Mouse (Mus musculus): ENCODE results near the gene BC051142. TPM values are rescaled to one million over a fixed set of nuclear protein-coding genes. Genes with fewer than 3 reads are reported as not detected.

Gene BC051142
- polyA plus RNA-seq (2016; fragmentation: Nextera tagmentation; extraction: Ambion mirVana), result 0.14 and 0.15 TPM in 2 replicates

DNA sequence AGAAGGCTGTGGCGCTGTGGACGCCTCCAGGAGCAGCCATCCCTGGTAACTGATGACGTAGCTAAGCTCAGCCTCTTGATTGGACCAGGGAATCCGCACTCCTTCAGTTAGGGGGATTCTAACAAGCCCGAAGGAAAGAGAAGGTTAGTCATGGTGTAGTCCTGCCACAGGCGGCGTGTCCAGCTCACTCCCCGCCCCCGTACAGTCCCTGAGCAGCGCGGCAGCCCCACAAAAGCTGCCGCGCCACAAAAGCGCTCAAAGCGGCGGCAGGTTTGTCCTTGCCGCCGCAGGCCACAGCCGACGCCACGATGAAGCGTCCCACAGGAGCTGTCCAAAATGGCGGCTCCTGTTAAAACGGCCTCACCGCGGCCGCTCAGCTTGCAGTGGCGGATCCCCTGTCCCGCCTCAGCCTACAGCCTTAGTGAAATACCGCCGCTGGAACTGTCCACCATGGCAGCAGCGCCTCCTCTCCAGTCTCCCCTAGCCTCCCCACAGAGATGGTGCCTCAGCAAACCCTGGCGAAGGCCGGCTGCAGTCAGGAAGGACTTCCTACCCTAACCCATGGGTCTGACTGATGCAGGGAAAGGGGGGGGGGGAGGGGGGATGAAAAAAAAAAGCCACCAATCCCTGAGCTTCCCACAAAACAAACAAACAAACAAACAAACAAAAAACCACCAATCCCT is at the start of gene BC051142:
Gene BC051142, plus strand, starts transcription at position 110 of the 683 bp plus-strand sequence.
- Histone ChIP-seq H3K4me3 (peak within 1 kb of the TSS; percentile 67), H3K36me3 (no peaks in the 10 kb centered on the region), H3K9me3 (no peaks in the 10 kb centered on the region), H3K4me1 (0 out of 2 replicates have a peak, but pooled peaks cover 2% of the 10 kb centered on the region), H3K27ac (peak within 1 kb of the TSS; percentile 83), H3K27me3 (ENCODE audit: insufficient read depth, poor library complexity, severe bottlenecking) (peaks cover 16% of the 10 kb centered on the region)
- DNase-seq (ENCODE audit: low spot score), result peak; percentile 80
- WGBS, result 8% methylated on average over 34 of the region's 34 CpGs

GRCm38 (mm10) chr17:34349429-34349828 is 49.2 kb upstream of the BC051142 start:
- H3K27me3 ChIP-seq (ENCODE audit: insufficient read depth, poor library complexity, severe bottlenecking), result peaks cover 17% of the 10 kb centered on the region; the same call in 1 of the 2 replicates
- DNase-seq (ENCODE audit: low spot score), result no peak
- no peaks in the 10 kb centered on the region for H3K9me3 ChIP-seq
- H3K4me1 ChIP-seq, result no peaks in the 10 kb centered on the region
- no peaks in the 10 kb centered on the region for H3K36me3 ChIP-seq
- H3K27ac ChIP-seq, result no peak overlapping the region
- H3K4me3 ChIP-seq, result no peak overlapping the region
- WGBS, result 6% methylated on average over 4 of the region's 4 CpGs

DNA sequence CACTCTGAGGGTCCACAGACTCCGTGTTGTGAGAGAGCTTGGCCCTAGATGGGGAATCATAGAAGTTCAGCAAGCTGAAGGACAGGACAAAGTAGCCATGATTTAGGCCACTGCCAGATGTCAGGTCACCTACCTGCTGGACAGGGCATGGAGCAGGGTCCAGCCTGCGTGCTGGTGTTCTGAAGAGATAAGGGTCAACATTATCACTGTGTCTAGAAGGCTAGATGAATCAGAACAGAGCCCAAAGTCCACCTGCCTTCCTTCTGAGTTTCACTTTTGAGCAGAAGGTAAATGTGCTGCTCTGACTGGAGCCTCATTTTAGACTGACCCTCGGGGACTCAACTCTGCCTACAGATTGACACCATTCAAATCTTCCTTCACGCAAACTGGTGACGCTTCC is 44.1 kb upstream of the BC051142 start, which contains the start of gene Btnl2:
Gene Btnl2, plus strand, starts transcription at position 284 of the 400 bp plus-strand sequence.
- H3K27me3 ChIP-seq (ENCODE audit: insufficient read depth, poor library complexity, severe bottlenecking), result peaks cover 10% of the 10 kb centered on the region; the same call in 1 of the 2 replicates
- H3K9me3 ChIP-seq, result no peaks in the 10 kb centered on the region
- WGBS, result 78% methylated on average over 5 of the region's 5 CpGs
- H3K27ac ChIP-seq, result no peak within 1 kb of the TSS
- H3K36me3 ChIP-seq, result no peaks in the 10 kb centered on the region
- H3K4me3 ChIP-seq, result no peak within 1 kb of the TSS
- no peaks in the 10 kb centered on the region for H3K4me1 ChIP-seq
- no peak for DNase-seq (ENCODE audit: low spot score)

GRCm38 (mm10) chr17:34354940-34355339 is 43.7 kb upstream of the BC051142 start:
- no peaks in the 10 kb centered on the region for H3K36me3 ChIP-seq
- no peak overlapping the region for H3K4me3 ChIP-seq
- no peaks in the 10 kb centered on the region for H3K9me3 ChIP-seq
- no peaks in the 10 kb centered on the region for H3K4me1 ChIP-seq
- WGBS, result 88% methylated on average over 1 of the region's 1 CpGs
- no peak overlapping the region for H3K27ac ChIP-seq
- DNase-seq (ENCODE audit: low spot score), result no peak
- peaks cover 10% of the 10 kb centered on the region; the same call in 1 of the 2 replicates for H3K27me3 ChIP-seq (ENCODE audit: insufficient read depth, poor library complexity, severe bottlenecking)

DNA sequence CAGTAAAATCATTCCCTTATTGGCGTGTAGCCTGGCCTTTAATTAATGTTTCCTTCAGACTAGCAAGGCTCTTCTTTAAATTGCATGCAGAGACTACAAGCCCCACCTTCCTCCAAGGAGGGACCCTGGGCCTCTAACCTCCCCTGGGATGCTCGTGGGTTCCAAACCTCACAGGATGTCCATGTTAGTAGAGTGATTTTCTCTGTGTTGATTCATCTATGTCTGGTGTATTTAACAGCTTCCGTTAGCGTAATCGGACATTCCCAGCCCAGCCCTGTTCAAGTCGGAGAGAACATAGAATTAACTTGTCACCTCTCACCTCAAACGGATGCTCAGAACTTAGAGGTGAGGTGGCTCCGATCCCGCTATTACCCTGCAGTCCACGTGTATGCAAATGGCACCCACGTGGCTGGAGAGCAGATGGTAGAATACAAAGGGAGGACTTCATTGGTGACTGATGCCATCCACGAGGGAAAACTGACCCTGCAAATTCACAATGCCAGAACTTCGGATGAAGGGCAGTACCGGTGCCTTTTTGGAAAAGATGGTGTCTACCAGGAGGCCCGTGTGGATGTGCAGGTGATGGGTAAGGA is 35.6 kb upstream of the BC051142 start:
- Histone ChIP-seq H3K4me1 (no peaks in the 10 kb centered on the region), H3K27ac (no peak overlapping the region), H3K4me3 (no peak overlapping the region), H3K9me3 (no peaks in the 10 kb centered on the region), H3K36me3 (no peaks in the 10 kb centered on the region), H3K27me3 (ENCODE audit: insufficient read depth, poor library complexity, severe bottlenecking) (0 out of 2 replicates have a peak, but pooled peaks cover 2% of the 10 kb centered on the region)
- 80% methylated on average over 15 of the region's 15 CpGs for WGBS
- no peak for DNase-seq (ENCODE audit: low spot score)

- no peak overlapping the region for H3K4me3 ChIP-seq
Measured at GRCm38 (mm10) chr17:34363676-34364310, 34.8 kb upstream of the BC051142 start.

GRCm38 (mm10) chr17:34365031-34365430 is 33.6 kb upstream of the BC051142 start:
- H3K9me3 ChIP-seq, result no peaks in the 10 kb centered on the region
- DNase-seq (ENCODE audit: low spot score), result no peak
- H3K27me3 ChIP-seq (ENCODE audit: insufficient read depth, poor library complexity, severe bottlenecking), result no peaks in the 10 kb centered on the region
- H3K4me1 ChIP-seq, result no peaks in the 10 kb centered on the region
- H3K4me3 ChIP-seq, result no peak overlapping the region
- no peak overlapping the region for H3K27ac ChIP-seq
- no peaks in the 10 kb centered on the region for H3K36me3 ChIP-seq
- 68% methylated on average over 10 of the region's 10 CpGs for WGBS

More at GRCm38 (mm10) chr17:34363676-34364310, 34.8 kb upstream of the BC051142 start:
- Histone ChIP-seq H3K36me3 (no peaks in the 10 kb centered on the region), H3K9me3 (no peaks in the 10 kb centered on the region), H3K4me1 (no peaks in the 10 kb centered on the region), H3K27me3 (ENCODE audit: insufficient read depth, poor library complexity, severe bottlenecking) (no peaks in the 10 kb centered on the region), H3K27ac (no peak overlapping the region)
- 76% methylated on average over 3 of the region's 3 CpGs for WGBS
- DNase-seq (ENCODE audit: low spot score), result no peak

DNA sequence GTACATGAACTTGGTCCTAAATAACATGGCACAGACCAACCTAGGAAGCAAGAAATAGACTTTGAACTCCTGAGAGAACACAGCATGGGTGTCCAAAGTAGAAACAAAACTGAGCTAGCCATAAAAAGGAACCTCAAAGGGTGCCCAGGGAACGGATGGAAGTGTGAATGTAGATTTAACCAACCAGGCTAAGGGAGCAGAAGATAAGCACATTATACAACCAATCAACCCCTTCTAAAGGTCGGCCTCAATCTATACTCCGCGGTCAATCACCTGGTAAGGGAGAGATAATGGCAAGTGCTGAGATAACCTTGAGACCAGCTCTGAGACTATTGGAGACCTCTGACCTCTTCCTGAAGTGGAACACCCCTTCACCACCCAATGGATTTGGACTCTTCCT is 28.1 kb upstream of the BC051142 start:
- 55% methylated on average over 4 of the region's 4 CpGs for WGBS
- Histone ChIP-seq H3K4me1 (no peaks in the 10 kb centered on the region), H3K9me3 (no peaks in the 10 kb centered on the region), H3K4me3 (no peak overlapping the region), H3K27me3 (ENCODE audit: insufficient read depth, poor library complexity, severe bottlenecking) (peaks cover 8% of the 10 kb centered on the region; the same call in 1 of the 2 replicates), H3K36me3 (no peaks in the 10 kb centered on the region), H3K27ac (no peak overlapping the region)
- no peak for DNase-seq (ENCODE audit: low spot score)

DNA sequence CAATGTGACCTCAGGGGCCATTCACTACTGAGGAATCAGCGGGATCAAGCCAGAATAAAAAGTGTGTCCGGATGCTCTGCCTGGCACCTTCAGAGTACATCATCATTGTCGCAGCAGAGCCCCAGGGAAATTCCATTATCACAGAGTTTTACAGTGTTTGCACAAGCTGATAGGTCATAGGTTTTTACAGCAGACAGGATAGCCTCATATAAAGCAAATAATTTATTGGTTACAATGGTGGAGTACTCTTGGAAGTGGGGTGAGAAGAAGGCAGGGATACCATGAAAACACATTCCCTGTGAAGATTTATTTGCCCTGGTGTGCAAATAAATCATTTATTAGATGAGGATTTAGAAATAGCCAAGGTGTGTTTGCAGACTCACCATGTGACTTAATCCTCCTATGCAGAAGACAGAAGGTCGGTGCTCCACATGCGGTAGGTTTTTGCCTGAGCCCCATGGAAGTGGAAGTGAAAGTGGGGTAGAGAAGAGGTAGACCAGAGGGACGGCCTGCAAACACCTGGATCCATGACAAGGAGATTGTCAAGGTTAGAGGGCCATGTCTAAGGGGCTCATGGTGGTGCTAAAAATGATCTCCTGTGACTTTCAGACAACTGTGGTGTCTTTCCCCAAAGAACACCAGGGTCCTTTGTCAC is 25.4 kb upstream of the BC051142 start:
- Histone ChIP-seq H3K4me3 (no peak overlapping the region), H3K9me3 (no peaks in the 10 kb centered on the region), H3K27ac (no peak overlapping the region), H3K4me1 (no peaks in the 10 kb centered on the region), H3K36me3 (no peaks in the 10 kb centered on the region), H3K27me3 (ENCODE audit: insufficient read depth, poor library complexity, severe bottlenecking) (peaks cover 8% of the 10 kb centered on the region; the same call in 1 of the 2 replicates)
- DNase-seq (ENCODE audit: low spot score), result no peak
- WGBS, result 78% methylated on average over 6 of the region's 6 CpGs

GRCm38 (mm10) chr17:34376847-34377246 is 21.8 kb upstream of the BC051142 start, which contains the start of gene Btnl1:
Btnl1 (plus strand) TSS chr17:34377132.
- Histone ChIP-seq H3K27me3 (ENCODE audit: insufficient read depth, poor library complexity, severe bottlenecking) (peaks cover 8% of the 10 kb centered on the region; the same call in 1 of the 2 replicates), H3K27ac (no peak within 1 kb of the TSS), H3K36me3 (no peaks in the 10 kb centered on the region), H3K4me3 (no peak within 1 kb of the TSS), H3K4me1 (no peaks in the 10 kb centered on the region), H3K9me3 (no peaks in the 10 kb centered on the region)
- 70% methylated on average over 2 of the region's 2 CpGs for WGBS
- no peak for DNase-seq (ENCODE audit: low spot score)

DNA sequence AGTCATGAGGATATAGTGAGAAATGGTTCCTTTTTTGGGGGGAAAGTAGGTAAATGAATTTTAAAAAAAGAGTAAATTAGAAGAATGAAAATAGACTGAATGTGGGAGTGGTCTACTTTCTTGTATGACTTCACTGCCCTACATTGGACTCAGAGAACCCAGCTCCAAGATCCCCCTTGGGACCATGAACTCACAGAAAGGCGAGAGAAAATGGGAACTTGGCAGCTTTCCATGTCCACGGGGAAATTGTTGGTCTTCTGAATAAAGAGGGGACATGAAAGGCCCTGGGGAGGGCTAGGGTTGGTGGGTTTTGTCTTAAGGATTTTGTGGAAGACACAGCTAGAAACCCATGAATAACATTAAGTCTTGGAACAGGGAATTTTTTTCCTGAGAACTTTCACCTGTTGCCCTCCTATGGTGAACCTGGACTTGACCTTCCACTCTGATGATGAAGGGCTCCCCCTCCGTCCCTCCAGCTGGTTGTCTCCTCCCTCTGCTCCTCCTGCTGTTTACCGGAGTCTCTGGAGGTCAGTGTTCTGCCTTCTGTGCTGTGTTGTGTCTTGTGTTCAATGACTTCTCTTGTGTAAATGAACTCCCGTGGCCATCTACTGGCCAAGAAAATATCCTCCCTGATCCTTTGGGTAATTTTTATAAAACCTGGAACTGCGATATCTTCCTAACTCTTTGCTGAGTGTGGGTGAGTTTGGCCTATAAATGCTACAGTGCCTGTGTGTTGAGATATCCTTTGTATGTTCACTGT is 21.0 kb upstream of the BC051142 start:
- Histone ChIP-seq H3K27me3 (ENCODE audit: insufficient read depth, poor library complexity, severe bottlenecking) (peaks cover 8% of the 10 kb centered on the region; the same call in 1 of the 2 replicates), H3K9me3 (no peaks in the 10 kb centered on the region), H3K27ac (no peak overlapping the region), H3K4me1 (no peaks in the 10 kb centered on the region), H3K4me3 (no peak overlapping the region), H3K36me3 (no peaks in the 10 kb centered on the region)
- 64% methylated on average over 6 of the region's 6 CpGs for WGBS
- DNase-seq (ENCODE audit: low spot score), result no peak

GRCm38 (mm10) chr17:34378716-34379115 is 19.9 kb upstream of the BC051142 start:
- Histone ChIP-seq H3K36me3 (no peaks in the 10 kb centered on the region), H3K27me3 (ENCODE audit: insufficient read depth, poor library complexity, severe bottlenecking) (peaks cover 7% of the 10 kb centered on the region; the same call in 1 of the 2 replicates), H3K9me3 (no peaks in the 10 kb centered on the region), H3K4me3 (no peak overlapping the region), H3K27ac (no peak overlapping the region), H3K4me1 (no peaks in the 10 kb centered on the region)
- WGBS, result 68% methylated on average over 2 of the region's 2 CpGs
- no peak for DNase-seq (ENCODE audit: low spot score)
